Comparison of ENCODE assay signal across 9 mouse cellular contexts in genomic region chr6:42227240-42228101, GRCm38 (mm10). TPM values are rescaled to one million over a fixed set of nuclear protein-coding genes. Genes with fewer than 3 reads are reported as not detected.
DNase-seq lines count a peak whose midpoint lies in the region; ATAC-seq and TF ChIP-seq lines count a peak whose summit lies in the region.
"Had no signal": no experiment of that assay in that cellular context is flagged by ENCODE, and none has a peak within 500 bp of the region (broad histone marks: within the 10 kb centered on the region; RNA-seq: fewer than 3 reads in every experiment).

No protein-coding gene starts in this region.

- H3K4me3 ChIP-seq in G1E (ENCODE audit: low read depth, low read length): no peak overlapping the region
- no peak overlapping the region for H3K4me3 ChIP-seq in kidney, embryonic 14.5 days (ENCODE audit: low read length)
- H3K4me3 ChIP-seq: heart, embryonic 15.5 days had no signal

- no peaks in the 10 kb centered on the region for H3K9me3 ChIP-seq in G1E (replicated peaks)
- no peaks in the 10 kb centered on the region for H3K9me3 ChIP-seq in kidney, embryonic 14.5 days (ENCODE audit: control insufficient read depth, low read length)
- H3K9me3 ChIP-seq: heart, embryonic 15.5 days had no signal

- ATAC-seq in G1E (ENCODE audit: extremely low read depth, insufficient number of reproducible peaks, low FRiP score, poor library complexity, severe bottlenecking): peak; percentile 15; the same call in 1 of the 2 replicates
- ATAC-seq in kidney, embryonic 14.5 days (ENCODE audit: low FRiP score, low TSS enrichment): 0 out of 2 replicates have a peak, but pooled peaks have one; percentile 43

- no peaks in the 10 kb centered on the region for H3K36me3 ChIP-seq in G1E (replicated peaks)
- no peaks in the 10 kb centered on the region for H3K36me3 ChIP-seq in kidney, embryonic 14.5 days (ENCODE audit: control insufficient read depth, insufficient read depth, low read length)
- H3K36me3 ChIP-seq: heart, embryonic 15.5 days had no signal

- no peak overlapping the region for H3K9ac ChIP-seq in kidney, embryonic 14.5 days (ENCODE audit: low read depth, low read length)
- H3K9ac ChIP-seq: heart, embryonic 15.5 days had no signal

- H3K4me2 ChIP-seq in kidney, embryonic 14.5 days (replicated peaks; ENCODE audit: low read depth, low read length): no peak overlapping the region
- H3K4me2 ChIP-seq: heart, embryonic 15.5 days had no signal

- 0 out of 2 replicates have a peak, but pooled peaks cover 2% of the 10 kb centered on the region for H3K27me3 ChIP-seq in G1E (ENCODE audit: insufficient read depth, low read length)
- no peaks in the 10 kb centered on the region for H3K27me3 ChIP-seq in kidney, embryonic 14.5 days (ENCODE audit: control insufficient read depth, insufficient read depth, low read length)
- H3K27me3 ChIP-seq: heart, embryonic 15.5 days had no signal

- 28% methylated on average over 17 of the region's 17 CpGs for WGBS in kidney, embryonic 14.5 days

- DNase-seq in A20 (ENCODE audit: low read depth, low spot score) (peak; percentile 67), G1E (ENCODE audit: low spot score) (no peak)
- DNase-seq in cerebellum, adult 11 months: peak; percentile 51
- peak; percentile 73 for DNase-seq in forelimb bud, embryonic 11.5 days (ENCODE audit: low read depth, low spot score)
- peak; percentile 53 to 69 for DNase-seq in lung, adult 18-20 months
- DNase-seq in retina, adult 2 months (ENCODE audit: low read depth, low spot score): peak; percentile 38
- peak; percentile 68 for DNase-seq in thymus, postnatal 14 days

- H3K4me1 ChIP-seq in G1E (ENCODE audit: insufficient read depth, low read depth, low read length): no peaks in the 10 kb centered on the region
- H3K4me1 ChIP-seq in kidney, embryonic 14.5 days (ENCODE audit: control insufficient read depth, insufficient read depth, low read length): no peaks in the 10 kb centered on the region
- H3K4me1 ChIP-seq: heart, embryonic 15.5 days had no signal

- no peak overlapping the region for H3K27ac ChIP-seq in kidney, embryonic 14.5 days (ENCODE audit: low read depth, low read length)
- H3K27ac ChIP-seq: heart, embryonic 15.5 days had no signal

- TF ChIP-seq CTCF in G1E (IDR thresholded peaks at IDR 0.05; ENCODE audit: low read depth, low read length): 0 out of 2 replicates have a peak, but pooled peaks have one; percentile 14

RNA-seq across cellular contexts. Expression of gene Tas2r144, which starts 12.3 kb away (rescaled TPM):
- total RNA-seq in G1E (2014; fragmentation: Nextera tagmentation) (not detected in 2 replicates), G1E (2017) (0.16 TPM in 1 of 2 replicates, not detected in the other)
- polyA plus RNA-seq in G1E (2012): not detected in 2 replicates
- not detected in 2 replicates for polyA plus RNA-seq in kidney, embryonic 14.5 days (2014; fragmentation: Nextera tagmentation; extraction: Ambion mirVana)
- polyA plus RNA-seq: heart, embryonic 15.5 days had no signal

RNA-seq across cellular contexts. Expression of gene Gstk1, which starts 18.3 kb away (rescaled TPM):
- total RNA-seq in G1E (2014; fragmentation: Nextera tagmentation) (0.83 TPM in 1 of 2 replicates, not detected in the other), G1E (2017) (0.55 and 0.99 TPM in 2 replicates)
- polyA plus RNA-seq in G1E (2012): not detected in 2 replicates
- 33.3 and 37.2 TPM in 2 replicates for polyA plus RNA-seq in kidney, embryonic 14.5 days (2014; fragmentation: Nextera tagmentation; extraction: Ambion mirVana)

RNA-seq across cellular contexts. Expression of gene Tmem139, which starts 34.3 kb away (rescaled TPM):
- total RNA-seq in G1E (2014; fragmentation: Nextera tagmentation) (not detected in 2 replicates), G1E (2017) (0.11 TPM in 1 of 2 replicates, not detected in the other)
- not detected in 2 replicates for polyA plus RNA-seq in G1E (2012)
- polyA plus RNA-seq in kidney, embryonic 14.5 days (2014; fragmentation: Nextera tagmentation; extraction: Ambion mirVana): 2.6 and 3.0 TPM in 2 replicates

RNA-seq across cellular contexts. Expression of gene Casp2, which starts 37.3 kb away (rescaled TPM):
- total RNA-seq in G1E (2014; fragmentation: Nextera tagmentation): 76.7 and 91.2 TPM in 2 replicates
- total RNA-seq in G1E (2017): 64.4 and 66.5 TPM in 2 replicates
- 8.2 and 9.2 TPM in 2 replicates for polyA plus RNA-seq in G1E (2012)
- 46.1 and 66.5 TPM in 2 replicates for polyA plus RNA-seq in kidney, embryonic 14.5 days (2014; fragmentation: Nextera tagmentation; extraction: Ambion mirVana)

RNA-seq across cellular contexts. Expression of gene Clcn1, which starts 59.0 kb away (rescaled TPM):
- total RNA-seq in G1E (2014; fragmentation: Nextera tagmentation) (0.24 and 0.45 TPM in 2 replicates), G1E (2017) (0.06 and 0.11 TPM in 2 replicates)
- polyA plus RNA-seq in G1E (2012): not detected in 2 replicates
- polyA plus RNA-seq in kidney, embryonic 14.5 days (2014; fragmentation: Nextera tagmentation; extraction: Ambion mirVana): 0.20 TPM in 2 replicates

Comparison
In these comparisons a context has a peak if more than half of its experiments do, and no peak if none do; other contexts are left out.
1. RNA of gene Gstk1, which starts 18.3 kb away (polyA plus RNA-seq): 33.3 to 37.2 TPM in kidney, embryonic 14.5 days; not detected in G1E; every median in the first group is over 10 times any median in the second.